Mouse (Mus musculus) gastrocnemius, adult 8-10 months (tissue): ENCODE measurements around the gene Il16. TPM values are rescaled to one million over a fixed set of nuclear protein-coding genes. Genes with fewer than 3 reads are reported as not detected.
"Not testable (repeated sequence)": the region's sequence is repeated elsewhere in the genome, so short reads cannot be mapped to it uniquely, and the experiment has no call there.

ENCODE experiments used
- DNase-seq, 2 experiments: peaks; one replicate each; pipeline ENCODE4 v3.0.0; 2022; ENCODE audit warnings: low spot score in 2 of 2
- total RNA-seq, 4 experiments: library from RNA; stranded (reverse); gene quantifications; 2 replicates each; pipeline ENCODE4 v1.2.4; 2022

Il16 gene
- total RNA-seq, 4 experiments from 2014 or later = 0.75 to 1.9 (median 1.5) TPM

- no peak for DNase-seq
Observed at GRCm38 (mm10) chr7:83736341-83737115, 9.0 kb downstream of the Il16 start.

GRCm38 (mm10) chr7:83735108-83735781 lies 10.3 kb downstream of the Il16 start:
- DNase-seq = no peak

GRCm38 (mm10) chr7:83734671-83735082 lies 10.8 kb downstream of the Il16 start:
- DNase-seq = no peak

GRCm38 (mm10) chr7:83734246-83734645 lies 11.3 kb downstream of the Il16 start:
- no peak for DNase-seq

GRCm38 (mm10) chr7:83732781-83733180 lies 12.7 kb downstream of the Il16 start:
- no peak for DNase-seq

- no peak for DNase-seq
Observed at GRCm38 (mm10) chr7:83731961-83732666, 13.4 kb downstream of the Il16 start.

- DNase-seq = no peak
Observed at GRCm38 (mm10) chr7:83731297-83731696, 14.2 kb downstream of the Il16 start.

- no peak for DNase-seq
Observed at GRCm38 (mm10) chr7:83726936-83727632, 18.4 kb downstream of the Il16 start.

- no peak for DNase-seq
Observed at GRCm38 (mm10) chr7:83725801-83726200, 19.7 kb downstream of the Il16 start.

GRCm38 (mm10) chr7:83724541-83724940 lies 21.0 kb downstream of the Il16 start:
- no peak for DNase-seq

- DNase-seq = no peak
Observed at GRCm38 (mm10) chr7:83723954-83724353, 21.6 kb downstream of the Il16 start.

GRCm38 (mm10) chr7:83723221-83723620 lies 22.3 kb downstream of the Il16 start:
- no peak for DNase-seq

- no peak for DNase-seq
Observed at GRCm38 (mm10) chr7:83722485-83722884, 23.0 kb downstream of the Il16 start.

- no peak for DNase-seq
Observed at GRCm38 (mm10) chr7:83720231-83720630, 25.3 kb downstream of the Il16 start.

GRCm38 (mm10) chr7:83717021-83717725 lies 28.4 kb downstream of the Il16 start:
- no peak for DNase-seq

- no peak for DNase-seq
Observed at GRCm38 (mm10) chr7:83713639-83714038, 31.9 kb downstream of the Il16 start.

GRCm38 (mm10) chr7:83711676-83712259 lies 33.8 kb downstream of the Il16 start:
- DNase-seq = not testable (repeated sequence)

- no peak for DNase-seq
Observed at GRCm38 (mm10) chr7:83703046-83703775, 42.3 kb downstream of the Il16 start.

- DNase-seq = no peak
Observed at GRCm38 (mm10) chr7:83699066-83699745, 46.3 kb downstream of the Il16 start.
